Mouse (Mus musculus) gastrocnemius, adult 18-20 months (tissue): ENCODE data around the gene 9130409I23Rik. TPM values are rescaled to one million over a fixed set of nuclear protein-coding genes. Genes with fewer than 3 reads are reported as not detected.
A peak's percentile ranks its signal among the peaks of the same experiment; 100 is the strongest.

ENCODE experiments used
- DNase-seq: peaks from one replicate; pipeline ENCODE4 v3.0.0; 2021; ENCODE audit warnings: low spot score
- long read RNA-seq, 2 experiments: library from polyadenylated mRNA; stranded (forward); transcript quantifications; one replicate each; pipeline ENCODE4 v2.0.0; 2021
- total RNA-seq, 2 experiments: library from RNA; stranded (reverse); gene quantifications; 2 replicates each; pipeline ENCODE4 v1.2.3; 2021

The 9130409I23Rik gene
- total RNA-seq, result not detected
- long read RNA-seq, experiment 1, result 0 reads
- long read RNA-seq, experiment 2, result 0 reads

GRCm38 (mm10) chr1:181050937-181051336 is at the start of gene 9130409I23Rik:
TSS of gene 9130409I23Rik (plus strand) at chr1:181051237.
- DNase-seq, result no peak

DNA sequence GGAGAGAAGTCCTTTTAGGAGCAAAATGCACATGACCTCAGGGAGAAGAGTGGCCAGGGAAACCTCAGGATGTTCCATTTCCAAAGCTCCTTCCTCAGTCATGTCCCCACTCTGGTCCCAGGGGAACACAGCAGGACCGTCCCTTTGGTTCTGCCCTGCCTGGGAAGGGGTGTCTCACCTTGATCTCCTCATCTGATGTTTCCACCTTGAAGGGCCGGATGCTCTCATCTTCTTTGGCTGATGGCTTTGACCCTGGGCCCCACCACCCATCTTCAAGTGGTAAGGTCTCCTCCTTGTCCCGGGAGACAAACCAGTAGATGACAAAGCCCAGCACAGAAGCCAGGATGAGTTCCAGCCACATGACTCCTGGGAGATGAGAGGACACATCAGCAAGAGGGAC is 49.4 kb upstream of the 9130409I23Rik start:
- no peak for DNase-seq

- DNase-seq, result no peak
Measured at GRCm38 (mm10) chr1:181003790-181004189, 47.2 kb upstream of the 9130409I23Rik start.

DNA sequence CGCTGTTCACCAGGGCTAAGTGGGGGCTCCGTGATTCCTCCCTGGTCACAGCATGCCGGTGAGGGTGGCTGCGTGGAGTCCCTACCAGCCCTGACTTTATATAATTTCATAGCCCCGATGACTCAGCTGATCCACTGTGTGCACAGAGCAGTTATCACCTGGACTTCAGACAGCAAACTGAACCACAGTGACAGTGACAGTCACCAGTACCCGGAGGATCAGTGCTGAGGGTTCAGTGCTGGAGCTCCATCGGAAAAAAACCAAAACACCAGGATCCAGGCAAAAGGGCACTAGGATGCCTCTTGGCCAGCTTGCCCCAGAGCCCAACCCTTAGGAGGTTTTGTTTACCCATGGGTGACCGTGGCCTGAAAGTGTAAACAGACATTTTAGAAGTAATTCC is 45.7 kb upstream of the 9130409I23Rik start:
- no peak for DNase-seq

DNA sequence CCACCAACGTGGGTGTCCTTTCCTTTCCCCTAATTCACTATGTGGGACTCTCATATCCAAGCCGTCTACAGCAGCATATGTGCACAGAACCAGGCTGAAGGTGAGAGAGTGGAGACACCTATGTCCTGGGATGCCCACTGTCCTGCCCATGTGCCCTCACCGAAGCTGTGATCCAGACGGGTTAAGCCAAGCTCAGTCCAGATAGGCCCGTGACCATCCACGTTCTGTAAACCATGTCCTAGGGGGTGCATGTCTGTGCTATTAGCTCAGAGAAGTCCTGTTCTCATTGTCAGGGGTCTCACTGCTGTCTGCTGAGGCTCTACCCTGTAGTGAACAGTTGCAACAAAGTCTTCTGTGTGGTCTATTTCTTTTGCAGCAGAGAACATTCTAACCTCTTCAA is 43.2 kb upstream of the 9130409I23Rik start:
- no peak for DNase-seq

GRCm38 (mm10) chr1:181008266-181008665 is 42.8 kb upstream of the 9130409I23Rik start:
- DNase-seq, result no peak

DNA sequence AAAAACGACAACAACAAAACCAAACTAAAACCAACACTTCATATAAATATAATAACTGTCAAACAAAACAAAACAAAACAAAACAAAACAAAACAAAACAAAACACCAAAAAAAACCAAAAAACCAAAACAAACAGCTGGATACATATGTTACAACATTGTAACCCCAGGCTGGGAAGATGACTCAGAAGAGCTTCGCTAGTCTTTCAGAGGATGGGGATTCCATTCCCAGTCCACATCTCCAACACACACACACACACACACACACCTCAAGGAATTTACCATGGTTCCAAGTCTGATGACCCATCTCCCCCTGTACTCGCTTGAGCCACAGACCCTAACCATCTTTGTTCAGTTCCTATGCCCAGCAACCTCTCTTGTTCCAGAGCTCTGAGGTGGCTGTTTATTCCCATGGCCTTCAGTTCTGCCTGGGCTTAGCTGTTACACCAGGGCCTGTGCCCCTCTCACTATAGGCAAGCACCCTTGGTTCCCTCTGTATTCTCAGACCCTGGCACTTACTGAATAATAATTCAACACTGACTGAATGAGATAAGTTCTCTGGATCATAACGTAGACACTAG is 41.9 kb upstream of the 9130409I23Rik start:
- no peak for DNase-seq

DNA sequence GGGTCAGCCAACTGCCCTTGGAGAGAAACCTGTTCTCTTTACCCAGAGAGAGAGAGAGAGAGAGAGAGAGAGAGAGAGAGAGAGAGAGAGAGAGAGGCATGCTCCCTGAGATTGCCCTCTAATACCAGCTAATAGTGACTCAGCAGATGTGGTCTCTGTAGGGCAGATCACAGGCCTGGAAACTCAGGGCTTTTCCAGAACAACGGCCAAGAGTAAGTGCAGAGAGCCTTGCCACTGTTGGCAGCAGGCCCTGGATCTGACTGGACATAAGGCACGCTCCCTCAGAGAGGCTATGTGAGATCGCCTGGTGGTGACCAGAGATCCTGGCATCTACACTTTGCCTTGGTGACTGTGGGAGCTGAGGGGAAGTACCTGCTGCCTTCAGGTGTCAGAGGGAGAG is 41.3 kb upstream of the 9130409I23Rik start:
- peak; percentile 80 for DNase-seq

- no peak for DNase-seq
Measured at GRCm38 (mm10) chr1:181010171-181010932, 40.7 kb upstream of the 9130409I23Rik start.

DNA sequence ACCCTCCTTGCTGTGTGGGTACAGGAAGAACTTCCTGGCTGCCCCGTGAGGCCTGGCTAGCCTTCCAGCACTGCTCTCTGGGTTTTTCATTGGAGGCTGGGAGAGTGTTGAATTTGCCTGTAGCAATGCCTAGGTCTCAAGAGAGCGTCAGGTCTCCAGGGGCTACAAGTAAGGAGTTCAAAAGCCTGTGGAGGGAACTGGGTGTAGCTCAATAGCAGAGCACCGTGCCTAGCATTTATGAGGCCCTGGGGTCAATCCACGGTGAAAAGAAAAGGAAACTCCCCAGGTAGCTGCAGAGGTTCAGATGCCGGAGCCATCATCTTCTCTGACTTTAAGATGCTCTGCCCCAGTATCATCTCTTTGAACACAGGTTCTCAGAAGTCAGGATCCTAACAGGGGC is 39.4 kb upstream of the 9130409I23Rik start:
- no peak for DNase-seq

- no peak for DNase-seq
Measured at GRCm38 (mm10) chr1:181012416-181012815, 38.6 kb upstream of the 9130409I23Rik start.

GRCm38 (mm10) chr1:181013446-181013845 is 37.6 kb upstream of the 9130409I23Rik start:
- no peak for DNase-seq

DNA sequence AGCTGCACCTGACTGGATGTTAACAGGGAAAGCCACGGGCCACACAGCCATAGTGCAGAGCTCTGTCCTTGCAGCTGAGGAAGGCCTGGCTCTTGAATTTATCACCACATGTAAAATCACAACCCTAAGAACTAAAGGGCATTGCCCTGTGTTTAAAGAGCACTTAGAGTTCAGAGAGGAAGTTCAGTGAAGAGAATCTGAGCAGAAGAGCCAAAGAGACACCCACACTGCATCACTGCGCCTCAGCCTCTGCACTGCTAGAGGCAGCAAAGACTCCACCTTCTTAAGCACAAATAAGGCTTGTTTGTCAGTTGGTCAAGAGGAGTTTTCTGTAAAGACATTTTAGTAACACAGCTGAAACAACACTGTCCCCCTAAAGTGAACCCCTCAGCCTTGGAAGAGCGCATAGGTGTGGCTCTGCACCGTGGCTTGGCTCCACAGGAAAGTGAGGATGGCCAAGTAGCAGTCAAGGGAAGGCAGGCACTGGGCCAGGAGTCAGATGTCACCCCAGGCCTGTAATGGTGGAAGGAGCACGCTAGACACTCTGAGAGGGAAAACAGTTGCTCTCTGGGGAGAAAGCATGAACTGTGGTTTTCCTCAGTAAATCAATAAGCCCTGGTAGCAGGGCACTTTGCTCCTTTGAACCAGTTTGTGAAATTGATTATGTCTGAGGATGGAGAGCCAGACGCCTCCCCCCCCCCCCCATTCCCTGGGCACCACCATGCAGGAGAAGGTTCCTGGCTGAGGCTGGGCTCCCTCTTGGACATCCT is 36.1 kb upstream of the 9130409I23Rik start:
- DNase-seq, result peak; percentile 81

DNA sequence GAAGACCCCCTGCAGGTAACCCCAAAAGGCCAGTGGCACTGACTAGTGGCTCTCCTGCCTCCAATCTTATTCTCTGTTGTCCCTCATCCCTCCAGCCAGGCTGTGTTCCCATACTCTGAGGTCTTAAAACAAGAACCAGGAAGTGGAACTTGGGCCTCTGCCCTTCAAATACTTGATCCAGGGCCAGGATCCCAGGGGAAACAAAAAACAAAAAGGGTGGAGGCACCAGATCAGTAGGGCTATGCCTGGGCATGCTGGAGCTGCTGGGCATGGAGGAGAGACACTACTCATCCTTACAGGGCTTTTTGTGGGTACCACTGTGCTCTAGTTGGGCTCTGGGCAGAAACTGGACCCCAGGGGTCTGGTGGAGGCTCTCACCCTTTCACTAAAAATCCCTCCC is 35.5 kb upstream of the 9130409I23Rik start:
- DNase-seq, result peak; percentile 85

DNA sequence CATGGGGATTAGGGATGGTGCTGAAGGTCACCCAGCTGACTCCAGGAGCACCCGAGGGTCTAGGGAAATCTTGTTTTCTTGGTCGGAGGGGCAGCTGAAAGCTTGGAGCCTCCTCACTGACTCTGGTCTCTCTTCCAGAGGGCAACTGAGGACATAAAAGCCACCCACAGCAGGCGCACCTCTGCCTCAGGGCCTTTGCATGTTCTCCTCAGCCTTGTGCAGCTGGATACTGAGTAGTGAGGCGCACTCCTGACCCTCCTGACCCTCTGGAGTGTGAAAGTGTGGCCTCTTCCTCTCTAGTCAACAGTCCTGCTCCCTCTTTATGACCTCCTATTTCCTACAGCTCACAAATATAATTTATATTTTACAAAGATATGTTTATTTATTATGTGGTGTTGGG is 35.0 kb upstream of the 9130409I23Rik start:
- no peak for DNase-seq

DNA sequence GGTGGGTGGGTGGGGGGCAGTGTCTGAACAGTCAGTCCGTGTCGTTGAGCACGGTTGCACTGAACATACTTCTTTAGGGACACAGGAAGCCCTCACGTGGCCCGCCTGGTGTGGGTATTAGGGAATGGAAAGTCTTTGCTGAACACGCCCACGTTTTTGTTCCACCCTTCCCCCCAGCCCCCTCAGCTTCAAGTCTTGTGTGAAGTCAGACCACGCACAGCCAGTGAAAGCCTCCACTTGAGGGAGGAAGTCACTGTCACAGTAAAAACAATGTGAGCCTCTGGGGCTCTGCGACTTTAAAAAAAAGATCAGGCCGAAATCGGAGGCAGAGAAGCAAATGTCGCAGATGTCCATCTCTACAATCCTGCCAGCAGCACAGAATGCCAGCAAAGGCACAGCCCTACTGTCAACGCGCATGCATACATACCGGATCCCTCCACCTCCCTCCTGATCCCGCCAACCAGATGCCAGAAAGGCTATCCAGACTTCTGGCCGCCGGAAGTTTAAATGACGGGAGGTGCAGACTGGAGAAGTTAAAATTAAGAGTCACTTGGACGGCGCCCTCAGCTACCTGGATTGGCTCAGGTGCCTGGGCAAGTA is 34.4 kb upstream of the 9130409I23Rik start:
- peak; percentile 79 for DNase-seq

GRCm38 (mm10) chr1:181017212-181017711 is 33.8 kb upstream of the 9130409I23Rik start:
- peak; percentile 73 for DNase-seq

DNA sequence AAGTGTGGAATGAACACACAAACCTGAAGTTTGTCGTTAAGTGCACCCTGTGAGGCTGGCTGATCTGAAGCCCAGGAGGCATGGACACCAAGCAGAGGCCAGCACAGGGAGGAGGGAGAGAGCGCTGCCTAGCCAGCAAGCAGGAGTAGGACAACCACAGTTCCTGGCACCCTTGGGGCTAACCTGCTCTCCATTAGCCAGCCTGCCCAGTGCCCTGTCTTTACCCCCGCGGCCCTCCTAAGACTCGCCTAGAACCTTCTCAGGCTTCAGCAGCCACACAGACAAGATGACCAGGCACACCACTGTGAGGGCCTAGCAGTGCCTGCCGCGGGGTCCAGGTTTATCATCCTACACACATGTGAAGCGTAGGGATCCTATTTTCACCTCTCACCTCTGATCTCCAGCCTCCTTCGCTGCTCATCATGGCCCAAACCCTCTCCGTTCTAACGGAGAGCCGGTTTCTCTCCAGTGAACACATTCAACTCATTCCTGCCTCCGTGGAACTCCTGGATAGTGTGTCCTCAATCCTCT is 33.1 kb upstream of the 9130409I23Rik start:
- DNase-seq, result no peak

- no peak for DNase-seq
Measured at GRCm38 (mm10) chr1:181020756-181021487, 30.1 kb upstream of the 9130409I23Rik start, which contains the start of gene Ephx1. TSS of gene Ephx1 (minus strand) at chr1:181020904.

DNA sequence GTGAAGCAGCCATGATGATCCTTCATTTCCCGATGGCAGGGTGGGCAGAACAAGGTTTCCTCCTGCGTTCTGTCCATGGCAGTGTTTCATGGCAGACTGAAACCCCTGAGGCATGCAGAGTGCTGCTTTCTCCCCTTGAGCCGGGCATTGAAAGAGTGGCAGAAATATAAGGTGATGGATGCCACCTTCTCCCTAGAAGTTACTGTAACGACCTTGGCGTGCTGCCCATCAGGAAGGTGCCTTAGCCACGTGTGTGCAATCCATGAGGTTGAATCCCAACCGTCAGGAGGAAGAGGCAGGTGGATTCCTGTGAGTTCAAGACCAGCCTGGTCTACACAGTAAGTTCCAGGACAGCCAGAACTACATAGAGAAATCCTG is 29.6 kb upstream of the 9130409I23Rik start:
- no peak for DNase-seq

- DNase-seq, result peak; percentile 64
Measured at GRCm38 (mm10) chr1:181022265-181022664, 28.8 kb upstream of the 9130409I23Rik start.
